Comparison of ENCODE assay signal across 8 mouse cellular contexts in the genomic region with DNA sequence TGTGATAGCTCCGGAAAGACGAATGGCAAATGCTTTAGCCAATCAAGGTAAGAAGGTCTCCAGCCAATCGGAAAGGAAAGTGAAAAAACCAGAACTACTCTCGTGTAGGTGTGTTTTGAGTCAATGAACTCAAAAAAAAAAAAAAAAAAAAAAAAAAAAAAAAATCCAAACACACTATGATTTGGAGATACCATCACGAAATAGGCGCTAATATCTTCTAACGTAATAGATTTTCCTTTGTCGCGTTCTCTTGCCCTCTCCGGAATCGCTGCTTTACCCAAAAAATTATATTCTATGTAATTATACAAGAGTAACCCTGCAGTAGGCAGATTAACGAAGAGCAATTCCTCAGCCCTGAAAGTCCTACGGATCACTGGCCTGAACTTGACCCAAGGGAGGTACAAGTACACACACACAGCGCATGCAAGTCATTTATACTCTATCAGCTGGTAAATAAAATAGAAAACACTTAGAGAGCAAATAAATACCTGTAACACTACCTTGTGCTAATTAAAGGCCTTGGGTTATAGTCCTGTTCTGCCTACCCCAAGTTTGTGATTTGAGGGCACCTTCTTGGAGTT. TPM values are rescaled to one million over a fixed set of nuclear protein-coding genes. Genes with fewer than 3 reads are reported as not detected.
DNase-seq lines count a peak whose midpoint lies in the region; ATAC-seq and TF ChIP-seq lines count a peak whose summit lies in the region.

No protein-coding gene starts in this region.

- peak overlapping the region; percentile 57 for H3K4me2 ChIP-seq in forebrain, embryonic 15.5 days (replicated peaks)
- H3K4me2 ChIP-seq in liver, embryonic 13.5 days = peak overlapping the region; percentile 78

- peaks cover 22% of the 10 kb centered on the region for H3K36me3 ChIP-seq in forebrain, embryonic 15.5 days
- H3K36me3 ChIP-seq in liver, embryonic 13.5 days = peaks cover 30% of the 10 kb centered on the region

- DNase-seq in cerebellum, adult 2 months = no peak
- no peak for DNase-seq in cerebellum, adult 9-11 months
- peak; percentile 75 for DNase-seq in A20 (ENCODE audit: low read depth, low spot score)
- no peak for DNase-seq in liver, embryonic 13.5 days
- no peak for DNase-seq in spleen, adult 18-20 months
- DNase-seq in embryo, embryonic 10 days (ENCODE audit: low spot score) = no peak

- peak overlapping the region; percentile 25 for H3K4me3 ChIP-seq in cerebellum, adult 2 months (replicated peaks; ENCODE audit: insufficient read depth, low read depth, low read length)
- H3K4me3 ChIP-seq in forebrain, embryonic 15.5 days = peak overlapping the region; percentile 94
- peak overlapping the region; percentile 58 for H3K4me3 ChIP-seq in liver, embryonic 13.5 days (replicated peaks)

- H3K27me3 ChIP-seq in cerebellum, adult 2 months (ENCODE audit: control insufficient read depth, insufficient read depth, low read length) = no peaks in the 10 kb centered on the region
- no peaks in the 10 kb centered on the region for H3K27me3 ChIP-seq in forebrain, embryonic 15.5 days
- H3K27me3 ChIP-seq in liver, embryonic 13.5 days = no peaks in the 10 kb centered on the region

- 8% methylated on average over 14 of the region's 14 CpGs for WGBS in cerebellum, adult 2 months
- WGBS in forebrain, embryonic 15.5 days = 11% methylated on average over 14 of the region's 14 CpGs
- WGBS in liver, embryonic 13.5 days (ENCODE audit: insufficient replicate concordance) = 7% methylated on average over 14 of the region's 14 CpGs

- no peak overlapping the region for H3K27ac ChIP-seq in cerebellum, adult 2 months (ENCODE audit: insufficient read depth, low read length)
- peak overlapping the region; percentile 66 for H3K27ac ChIP-seq in forebrain, embryonic 15.5 days (replicated peaks)
- H3K27ac ChIP-seq in liver, embryonic 13.5 days = peak overlapping the region; percentile 81

- no peak for TF ChIP-seq POLR2A in cerebellum, adult 2 months (IDR thresholded peaks at IDR 0.05; ENCODE audit: borderline replicate concordance, insufficient read depth, low read length)

- ATAC-seq in forebrain, embryonic 15.5 days (replicated peaks) = peak; percentile 0; the same call in 1 of the 2 replicates
- ATAC-seq in liver, embryonic 13.5 days (ENCODE audit: low read depth) = no peak
- ATAC-seq in CD4-positive, CD25-positive, alpha-beta regulatory T cell, adult 4 months = no peak

- no peaks in the 10 kb centered on the region for H3K9me3 ChIP-seq in forebrain, embryonic 15.5 days
- no peaks in the 10 kb centered on the region for H3K9me3 ChIP-seq in liver, embryonic 13.5 days (replicated peaks)

- H3K9ac ChIP-seq in forebrain, embryonic 15.5 days (replicated peaks) = peak overlapping the region; percentile 32
- H3K9ac ChIP-seq in liver, embryonic 13.5 days = peak overlapping the region; percentile 71

- no peak for TF ChIP-seq CTCF in cerebellum, adult 2 months (IDR thresholded peaks at IDR 0.05; ENCODE audit: borderline replicate concordance, insufficient read depth, low read depth, low read length)

- H3K4me1 ChIP-seq in cerebellum, adult 2 months (ENCODE audit: control insufficient read depth, insufficient read depth, low read length) = no peaks in the 10 kb centered on the region
- H3K4me1 ChIP-seq in forebrain, embryonic 15.5 days = peaks cover 24% of the 10 kb centered on the region
- H3K4me1 ChIP-seq in liver, embryonic 13.5 days (replicated peaks) = peaks cover 86% of the 10 kb centered on the region

RNA-seq across cellular contexts. Expression of a gene that starts 0.6 kb away (rescaled TPM):
- 40.7 and 42.8 TPM in 2 replicates for polyA plus RNA-seq in cerebellum, adult 2 months (2012; rRNA removed)
- 61.6 and 65.5 TPM in 2 replicates for polyA plus RNA-seq in forebrain, embryonic 15.5 days (2015; fragmentation: Nextera tagmentation; extraction: Ambion mirVana)
- polyA plus RNA-seq in liver, embryonic 13.5 days (2015; fragmentation: Nextera tagmentation; extraction: Ambion mirVana) = 47.9 and 49.6 TPM in 2 replicates
- 1 to 10 TPM; 3.5 to 9.6 TPM for polyA plus RNA-seq in CD4-positive, CD25-positive, alpha-beta regulatory T cell, adult 4 months (2017; shearing (Covaris generic))

RNA-seq across cellular contexts. Expression of a gene that starts 11.7 kb away (rescaled TPM):
- 88.1 and 93.0 TPM in 2 replicates for polyA plus RNA-seq in cerebellum, adult 2 months (2012; rRNA removed)
- 192 and 195 TPM in 2 replicates for polyA plus RNA-seq in forebrain, embryonic 15.5 days (2015; fragmentation: Nextera tagmentation; extraction: Ambion mirVana)
- 171 and 185 TPM in 2 replicates for polyA plus RNA-seq in liver, embryonic 13.5 days (2015; fragmentation: Nextera tagmentation; extraction: Ambion mirVana)
- 100 to 1,000 TPM; 224 to 263 TPM for polyA plus RNA-seq in CD4-positive, CD25-positive, alpha-beta regulatory T cell, adult 4 months (2017; shearing (Covaris generic))

RNA-seq across cellular contexts. Expression of a gene that starts 21.6 kb away (rescaled TPM):
- polyA plus RNA-seq in cerebellum, adult 2 months (2012; rRNA removed) = 0.11 and 0.26 TPM in 2 replicates
- polyA plus RNA-seq in forebrain, embryonic 15.5 days (2015; fragmentation: Nextera tagmentation; extraction: Ambion mirVana) = not detected in 2 replicates
- polyA plus RNA-seq in liver, embryonic 13.5 days (2015; fragmentation: Nextera tagmentation; extraction: Ambion mirVana) = 0.13 and 0.20 TPM in 2 replicates
- polyA plus RNA-seq in CD4-positive, CD25-positive, alpha-beta regulatory T cell, adult 4 months (2017; shearing (Covaris generic)) = not detected

RNA-seq across cellular contexts. Expression of a gene that starts 35.0 kb away (rescaled TPM):
- 197 and 242 TPM in 2 replicates for polyA plus RNA-seq in cerebellum, adult 2 months (2012; rRNA removed)
- polyA plus RNA-seq in forebrain, embryonic 15.5 days (2015; fragmentation: Nextera tagmentation; extraction: Ambion mirVana) = 470 and 489 TPM in 2 replicates
- 85.3 and 101 TPM in 2 replicates for polyA plus RNA-seq in liver, embryonic 13.5 days (2015; fragmentation: Nextera tagmentation; extraction: Ambion mirVana)
- 10 to 100 TPM; 20.7 to 33.3 TPM for polyA plus RNA-seq in CD4-positive, CD25-positive, alpha-beta regulatory T cell, adult 4 months (2017; shearing (Covaris generic))

RNA-seq across cellular contexts. Expression of a gene that starts 45.4 kb away (rescaled TPM):
- 35.9 and 37.0 TPM in 2 replicates for polyA plus RNA-seq in cerebellum, adult 2 months (2012; rRNA removed)
- polyA plus RNA-seq in forebrain, embryonic 15.5 days (2015; fragmentation: Nextera tagmentation; extraction: Ambion mirVana) = 8.0 and 9.7 TPM in 2 replicates
- polyA plus RNA-seq in liver, embryonic 13.5 days (2015; fragmentation: Nextera tagmentation; extraction: Ambion mirVana) = 1.0 and 1.2 TPM in 2 replicates
- polyA plus RNA-seq in CD4-positive, CD25-positive, alpha-beta regulatory T cell, adult 4 months (2017; shearing (Covaris generic)) = 10 to 100 TPM; 11.8 to 22.1 TPM

Comparison
In these comparisons a context has a peak if more than half of its experiments do, and no peak if none do; other contexts are left out.
1. H3K4me3 ChIP-seq: peak in every context shown above with its lines; median percentile 94 in forebrain, embryonic 15.5 days; 58 in liver, embryonic 13.5 days; 25 in cerebellum, adult 2 months.